Mouse (Mus musculus) small intestine, adult 2 months (tissue): ENCODE data around the gene Slc6a17. TPM values are rescaled to one million over a fixed set of nuclear protein-coding genes. Genes with fewer than 3 reads are reported as not detected.

Experiments
- H3K27ac ChIP-seq: fragments of 200-500 bp; 2 replicates; pipeline ENCODE4 v1.5.1; 2012; ENCODE audit warnings: low read depth, low read length, control low read depth, inconsistent platforms; ENCODE audit not compliant: insufficient read depth
- H3K27me3 ChIP-seq: fragments of 200-500 bp; 2 replicates; pipeline ENCODE4 v1.6.1; 2012; ENCODE audit warnings: mild to moderate bottlenecking, moderate library complexity, low read length, inconsistent platforms; ENCODE audit not compliant: control insufficient read depth, insufficient read depth
- H3K36me3 ChIP-seq: fragments of 200-500 bp; 2 replicates; pipeline ENCODE4 v1.6.1; 2012; ENCODE audit warnings: mild to moderate bottlenecking, low read length, control low read depth, inconsistent platforms; ENCODE audit not compliant: control insufficient read depth, insufficient read depth
- H3K4me1 ChIP-seq: fragments of 200-500 bp; 2 replicates; pipeline ENCODE4 v1.6.1; 2012; ENCODE audit warnings: low read length, inconsistent platforms, mixed read lengths; ENCODE audit not compliant: control insufficient read depth, insufficient read depth, insufficient read length
- H3K4me3 ChIP-seq: fragments of 200-500 bp; 2 replicates; pipeline ENCODE4 v1.5.1; 2012; ENCODE audit warnings: low read depth, mild to moderate bottlenecking, control low read depth, inconsistent platforms, low read length, moderate library complexity
- CTCF ChIP-seq: fragments of 200-500 bp; IDR thresholded peaks from 2 replicates; pipeline ENCODE4 v1.5.1; 2012; ENCODE audit warnings: low read depth, mild to moderate bottlenecking, control low read depth, inconsistent platforms, low read length, moderate library complexity, mixed read lengths; ENCODE audit not compliant: insufficient replicate concordance, insufficient read length; ENCODE audit errors: extremely low read depth
- POLR2A ChIP-seq: fragments of 200-500 bp; IDR thresholded peaks from 2 replicates; pipeline ENCODE4 v1.6.1; 2012; ENCODE audit warnings: low read depth, mild to moderate bottlenecking, control low read depth, inconsistent platforms, low read length, moderate library complexity
- WGBS: fragments of 180-500 bp; shearing (Covaris S2); methylation state at CpG from one replicate; pipeline ENCODE4 v1.1.7; 2018; 5-methylcytosine and 5-hydroxymethylcytosine counted together
- polyA plus RNA-seq: library from polyadenylated mRNA; depleted of rRNA; stranded (reverse); fragments of >200 nt; gene quantifications from 2 replicates; pipeline ENCODE4 v1.2.3, GENCODE M21; 2012

Slc6a17 gene
- polyA plus RNA-seq, 1 experiment, result 1.6 TPM

DNA sequence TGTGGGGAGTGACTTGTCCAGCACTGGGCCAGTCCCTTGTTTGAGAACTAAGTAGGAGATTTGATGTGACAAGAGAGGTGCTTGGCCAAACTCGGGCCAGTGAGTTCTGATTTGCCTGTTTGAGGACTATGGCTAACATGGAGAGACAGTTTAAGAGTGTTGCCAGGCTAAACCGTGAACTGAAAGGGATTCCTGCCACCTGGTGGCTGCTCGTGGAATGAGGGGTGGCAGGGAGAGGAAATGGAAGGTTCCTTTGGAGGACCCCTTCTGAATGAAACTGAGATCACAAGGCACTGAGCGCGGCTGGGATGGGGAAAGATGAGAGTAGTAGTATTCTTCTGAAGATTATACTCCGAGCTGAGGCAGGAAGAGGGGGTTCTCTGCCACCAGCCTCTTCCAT lies 51.2 kb downstream of the Slc6a17 start:
- no peak overlapping the region for H3K27ac ChIP-seq
- no peaks in the 10 kb centered on the region for H3K36me3 ChIP-seq
- H3K4me3 ChIP-seq, result no peak overlapping the region
- WGBS, result 3% methylated on average over 6 of the region's 6 CpGs
- 0 out of 2 replicates have a peak, but pooled peaks cover 3% of the 10 kb centered on the region for H3K27me3 ChIP-seq
- H3K4me1 ChIP-seq, result no peaks in the 10 kb centered on the region
- TF ChIP-seq POLR2A (no peak), CTCF (peak; percentile 78; the same call in 1 of the 2 replicates)

DNA sequence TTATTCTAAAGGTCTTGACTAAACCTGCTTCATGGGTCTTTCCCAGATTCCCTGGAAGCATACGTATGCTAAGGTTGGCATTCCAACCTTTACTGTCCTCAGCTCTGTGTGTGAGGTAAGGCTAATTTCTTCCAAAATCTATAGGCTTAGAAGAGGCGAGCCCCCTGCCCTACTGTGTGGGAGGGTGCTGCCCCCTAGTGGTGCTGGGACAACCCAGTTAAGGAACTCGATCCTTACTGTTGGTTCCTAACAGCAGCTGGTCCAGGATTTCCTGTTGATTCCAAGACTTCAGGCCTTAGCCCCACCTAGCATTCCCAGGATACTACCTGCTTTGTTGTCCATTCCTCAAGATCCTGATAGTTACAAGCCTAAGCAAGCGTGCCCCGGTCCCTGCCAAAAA lies 55.7 kb downstream of the Slc6a17 start:
- Histone ChIP-seq H3K27me3 (peaks cover 40% of the 10 kb centered on the region), H3K36me3 (no peaks in the 10 kb centered on the region), H3K4me1 (peaks cover 5% of the 10 kb centered on the region; the same call in 1 of the 2 replicates), H3K27ac (no peak overlapping the region), H3K4me3 (no peak overlapping the region)
- 14% methylated on average over 5 of the region's 5 CpGs for WGBS
- TF ChIP-seq CTCF (peak; percentile 90; the same call in 1 of the 2 replicates), POLR2A (no peak)

- TF ChIP-seq POLR2A (no peak), CTCF (no peak)
- Histone ChIP-seq H3K27ac (no peak overlapping the region), H3K36me3 (no peaks in the 10 kb centered on the region), H3K27me3 (peaks cover 47% of the 10 kb centered on the region), H3K4me3 (peak overlapping the region; percentile 40), H3K4me1 (peaks cover 5% of the 10 kb centered on the region; the same call in 1 of the 2 replicates)
- under 1% methylated on average over 68 of the region's 69 CpGs for WGBS
These were observed 57.9 kb downstream of the Slc6a17 start for GRCm38 (mm10) chr3:107459773-107460431.

GRCm38 (mm10) chr3:107459196-107459772 lies 58.5 kb downstream of the Slc6a17 start, which contains the start of gene Kcnc4:
Gene Kcnc4, minus strand, starts transcription at chr3:107459552.
- peaks cover 47% of the 10 kb centered on the region for H3K27me3 ChIP-seq
- TF ChIP-seq CTCF (no peak), POLR2A (no peak)

GRCm38 (mm10) chr3:107458528-107459195 lies 59.2 kb downstream of the Slc6a17 start:
- H3K36me3 ChIP-seq, result no peaks in the 10 kb centered on the region
- H3K4me3 ChIP-seq, result peak overlapping the region; percentile 40
- peaks cover 47% of the 10 kb centered on the region for H3K27me3 ChIP-seq
- peaks cover 5% of the 10 kb centered on the region; the same call in 1 of the 2 replicates for H3K4me1 ChIP-seq
- WGBS, result 2% methylated on average over 51 of the region's 51 CpGs
- TF ChIP-seq CTCF, result no peak
- TF ChIP-seq POLR2A, result no peak
- no peak overlapping the region for H3K27ac ChIP-seq

More at GRCm38 (mm10) chr3:107459196-107459772, 58.5 kb downstream of the Slc6a17 start, which contains the start of gene Kcnc4:
- peak within 1 kb of the TSS; percentile 40 for H3K4me3 ChIP-seq
- WGBS, result 1% methylated on average over 68 of the region's 68 CpGs
- no peaks in the 10 kb centered on the region for H3K36me3 ChIP-seq
- H3K4me1 ChIP-seq, result peaks cover 5% of the 10 kb centered on the region; the same call in 1 of the 2 replicates
- no peak within 1 kb of the TSS for H3K27ac ChIP-seq

DNA sequence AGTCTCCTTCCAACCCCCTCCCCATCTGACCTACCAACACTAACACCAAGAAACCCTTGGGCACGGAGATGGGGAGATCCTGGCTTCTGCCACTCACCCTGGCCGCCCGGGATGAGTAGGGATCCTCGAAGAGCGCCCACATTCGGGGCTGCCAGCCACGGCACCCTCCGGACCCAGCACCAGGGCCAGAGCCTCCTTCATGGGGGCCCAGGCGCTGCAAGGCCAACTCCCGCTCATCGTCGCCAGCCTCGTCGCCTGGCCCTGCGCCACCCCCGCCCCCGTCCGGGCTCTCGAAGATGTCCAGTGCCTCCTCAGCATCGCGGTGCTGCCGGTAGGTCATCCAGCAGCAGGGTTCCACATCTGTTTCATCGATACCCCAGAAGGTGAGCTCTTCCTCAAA lies 59.7 kb downstream of the Slc6a17 start:
- Histone ChIP-seq H3K4me1 (peaks cover 5% of the 10 kb centered on the region; the same call in 1 of the 2 replicates), H3K27ac (no peak overlapping the region), H3K4me3 (peak overlapping the region; percentile 40; the same call in 1 of the 2 replicates), H3K36me3 (no peaks in the 10 kb centered on the region), H3K27me3 (peaks cover 47% of the 10 kb centered on the region)
- WGBS, result 6% methylated on average over 23 of the region's 23 CpGs
- TF ChIP-seq POLR2A (no peak), CTCF (no peak)

DNA sequence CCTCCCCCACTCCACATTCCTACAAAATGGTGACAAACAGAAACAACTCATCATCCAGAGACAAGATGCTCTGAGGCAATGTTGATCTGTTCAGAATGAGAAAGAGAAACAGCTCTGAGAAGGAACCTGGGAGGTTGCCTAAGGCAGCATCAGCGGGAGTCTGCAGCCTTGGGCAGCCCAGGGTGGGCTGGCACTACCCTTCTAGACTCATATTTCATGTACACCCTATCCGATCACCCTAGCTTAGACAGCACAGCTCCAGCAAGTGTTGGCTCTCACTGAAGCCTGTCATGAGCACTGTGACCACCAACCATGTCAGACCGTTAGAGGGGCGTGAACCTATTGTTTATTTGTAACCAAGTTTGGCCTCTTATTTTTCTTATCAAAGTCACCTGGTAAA lies 63.5 kb downstream of the Slc6a17 start:
- no peak for TF ChIP-seq CTCF
- H3K27ac ChIP-seq, result no peak overlapping the region
- no peak overlapping the region for H3K4me3 ChIP-seq
- peaks cover 2% of the 10 kb centered on the region; the same call in 1 of the 2 replicates for H3K4me1 ChIP-seq
- 74% methylated on average over 4 of the region's 4 CpGs for WGBS
- H3K36me3 ChIP-seq, result no peaks in the 10 kb centered on the region
- H3K27me3 ChIP-seq, result peaks cover 26% of the 10 kb centered on the region
